Mouse (Mus musculus): ENCODE measurements around the gene Prkaca. TPM values are rescaled to one million over a fixed set of nuclear protein-coding genes. Genes with fewer than 3 reads are reported as not detected.

Gene Prkaca
- total RNA-seq, 2 experiments from 2014 or later: 240 to 254 TPM

DNA sequence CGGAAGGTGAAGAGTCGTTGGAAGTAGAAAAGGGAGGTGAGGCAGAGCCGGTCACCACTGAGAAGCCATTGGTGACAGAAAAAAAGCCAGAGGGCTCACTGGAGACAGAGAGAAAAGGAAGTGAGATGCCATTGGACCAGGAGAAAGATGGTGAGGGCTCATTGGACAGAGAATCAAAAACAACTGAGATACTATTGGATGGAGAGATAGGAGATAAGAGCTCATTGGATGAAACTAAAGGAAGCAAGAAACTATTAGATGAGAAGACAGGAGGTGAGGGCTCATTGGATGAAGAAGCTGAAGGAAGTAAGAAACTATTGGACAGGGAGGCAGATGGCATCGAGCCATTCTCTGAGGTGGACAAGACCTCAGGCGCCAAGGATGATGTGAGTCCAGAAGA lies 56.5 kb downstream of the Prkaca start:
- no peak for DNase-seq (ENCODE audit: low spot score in 2 of 2)

DNA sequence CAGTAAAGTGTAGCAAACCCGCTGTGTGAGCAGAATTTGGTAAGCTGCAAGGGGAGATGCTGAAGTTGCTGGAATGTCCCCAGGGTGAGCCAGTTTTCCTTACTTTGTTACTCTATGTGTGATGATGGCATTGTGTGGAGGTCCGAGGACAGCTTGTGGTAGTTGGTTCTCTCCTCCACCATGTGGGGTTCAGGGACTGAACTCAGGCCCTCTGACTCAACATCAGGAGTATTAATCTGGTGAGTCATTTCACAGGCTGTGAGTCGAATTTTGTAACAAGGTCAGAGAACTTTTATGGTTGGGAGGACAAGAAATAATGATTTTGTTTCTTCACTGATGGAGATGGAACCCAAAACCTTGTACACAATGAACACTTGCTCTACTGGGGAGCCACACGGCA lies 60.0 kb downstream of the Prkaca start:
- no peak for DNase-seq (ENCODE audit: low spot score in 2 of 2)

DNA sequence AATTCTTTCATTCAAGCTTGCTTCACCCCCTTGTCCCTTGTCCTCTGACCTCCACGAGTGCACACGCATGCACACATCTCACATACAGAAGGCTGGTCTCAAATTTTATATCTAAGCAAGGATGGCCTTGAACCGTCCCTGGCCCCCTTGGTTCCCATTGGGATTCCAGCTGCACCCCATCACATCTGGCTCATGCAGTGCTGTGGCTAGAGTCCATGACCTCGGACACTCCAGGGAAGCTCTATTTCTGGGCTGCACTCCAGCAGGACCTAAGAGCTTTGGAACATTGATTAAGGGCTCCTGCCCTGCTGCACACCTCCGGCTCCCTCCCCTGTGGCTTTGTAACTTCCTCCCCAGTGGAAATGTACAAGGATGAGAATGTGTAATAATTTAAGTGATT lies 65.2 kb downstream of the Prkaca start:
- DNase-seq (ENCODE audit: low spot score in 2 of 2): no peak

DNA sequence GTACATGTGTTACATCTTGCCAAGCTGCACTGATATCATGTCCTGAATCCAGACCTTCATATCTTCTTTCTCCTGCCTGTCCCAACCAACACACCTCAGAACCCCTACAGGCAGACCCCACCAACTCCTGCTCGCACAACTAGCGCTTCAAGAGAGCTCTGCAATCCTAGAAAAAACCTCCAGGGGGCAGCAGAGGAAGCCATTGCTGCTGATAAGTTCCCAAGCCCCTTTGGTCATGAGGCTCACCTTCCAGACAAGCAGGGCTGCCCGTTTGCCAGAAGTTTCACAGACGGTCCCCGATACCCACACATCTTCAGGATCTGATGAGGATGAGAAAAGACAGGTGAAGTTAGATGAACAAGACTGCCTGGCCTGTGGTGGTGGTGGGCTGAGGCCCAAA lies 66.3 kb downstream of the Prkaca start:
- DNase-seq (ENCODE audit: low spot score in 2 of 2): peak; percentile 84 to 85

DNA sequence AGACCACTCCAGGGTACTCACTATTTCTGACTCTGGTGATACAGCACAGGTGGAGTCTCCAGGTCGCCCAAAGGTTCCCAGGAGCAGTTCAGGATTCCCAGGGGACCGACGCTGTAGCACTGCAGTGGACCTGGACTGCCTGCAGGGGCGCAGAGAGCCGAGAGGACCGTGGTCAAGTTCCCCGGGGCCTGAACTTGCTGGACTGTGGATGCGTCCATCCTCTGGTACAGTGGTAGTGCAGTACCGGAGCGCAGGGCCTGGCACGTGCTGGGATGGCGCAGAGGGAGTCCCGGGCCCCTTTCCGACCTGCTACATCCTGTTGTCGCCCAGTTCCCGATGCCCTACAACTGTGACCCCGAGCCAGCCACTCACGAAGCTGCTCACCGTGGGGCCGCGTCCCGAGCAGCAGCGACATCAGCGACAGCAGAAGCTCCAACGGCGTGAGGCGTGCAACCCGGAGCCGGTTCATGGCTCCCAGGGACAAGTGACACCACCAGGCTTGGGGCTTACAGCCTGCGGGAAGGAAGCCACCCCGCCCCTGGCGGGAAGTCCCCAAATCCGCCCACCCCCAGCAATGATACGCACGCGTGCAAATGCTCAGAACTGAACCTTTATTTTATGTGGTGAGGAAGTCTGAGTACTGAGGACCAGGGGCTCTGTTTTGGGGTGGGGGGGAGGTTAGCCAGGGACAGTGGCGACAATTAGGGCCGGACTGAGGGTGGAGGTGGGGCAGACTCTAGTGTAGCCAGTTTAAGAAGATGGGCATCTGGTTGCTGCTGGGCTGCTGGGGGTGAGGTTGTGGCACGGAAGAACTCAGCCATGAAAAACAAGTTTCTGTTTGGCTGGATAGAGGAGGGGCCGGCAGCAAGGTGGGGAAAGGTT lies 69.5 kb downstream of the Prkaca start, which contains the start of gene Il27ra:
Gene Il27ra, minus strand, starts transcription at position 524 of the 882 bp plus-strand sequence.
- DNase-seq (ENCODE audit: low spot score in 2 of 2): peak; percentile 59 to 66

DNA sequence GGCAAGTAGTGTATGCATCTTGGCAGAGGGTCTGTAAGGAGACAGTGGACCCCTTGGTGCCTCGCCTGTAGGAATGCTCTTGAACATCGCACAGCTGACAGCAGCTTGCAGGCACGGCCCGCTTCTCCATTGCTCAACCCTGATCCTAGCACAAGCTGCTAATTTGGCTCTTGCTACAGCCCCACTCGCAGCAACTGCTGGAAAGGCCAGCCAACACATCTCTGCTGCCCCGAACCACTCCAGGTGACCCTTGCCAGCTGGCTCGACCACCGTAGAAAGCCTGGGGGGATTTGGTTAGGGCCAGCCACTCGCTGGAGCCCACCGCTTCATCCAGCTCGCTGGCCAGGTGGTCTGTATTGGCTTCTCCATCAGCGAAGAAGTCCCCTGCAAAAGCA lies 70.2 kb downstream of the Prkaca start:
- peak in 1 of 2 experiments; percentile 34 for DNase-seq (ENCODE audit: low spot score in 2 of 2)

DNA sequence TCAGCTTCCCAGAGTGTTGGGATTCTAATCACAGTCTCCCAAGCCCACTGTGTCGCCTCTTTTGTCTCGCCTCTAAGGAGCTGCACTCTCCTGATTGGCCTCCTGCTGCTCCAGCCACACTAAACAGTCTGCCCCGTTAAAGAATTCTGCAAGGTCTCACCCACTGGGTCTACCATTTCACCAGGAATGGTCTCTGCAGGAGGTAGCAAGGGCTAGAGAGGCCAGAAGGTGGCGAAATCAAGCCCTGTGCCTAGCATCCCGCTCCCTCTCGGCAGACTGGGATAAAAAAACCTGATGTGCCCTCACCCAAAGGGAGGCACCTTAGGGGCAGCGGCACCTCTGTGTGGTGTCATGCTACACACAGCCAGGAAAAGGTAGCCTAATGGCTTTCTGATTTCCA lies 71.3 kb downstream of the Prkaca start:
- no peak for DNase-seq (ENCODE audit: low spot score in 2 of 2)

DNA sequence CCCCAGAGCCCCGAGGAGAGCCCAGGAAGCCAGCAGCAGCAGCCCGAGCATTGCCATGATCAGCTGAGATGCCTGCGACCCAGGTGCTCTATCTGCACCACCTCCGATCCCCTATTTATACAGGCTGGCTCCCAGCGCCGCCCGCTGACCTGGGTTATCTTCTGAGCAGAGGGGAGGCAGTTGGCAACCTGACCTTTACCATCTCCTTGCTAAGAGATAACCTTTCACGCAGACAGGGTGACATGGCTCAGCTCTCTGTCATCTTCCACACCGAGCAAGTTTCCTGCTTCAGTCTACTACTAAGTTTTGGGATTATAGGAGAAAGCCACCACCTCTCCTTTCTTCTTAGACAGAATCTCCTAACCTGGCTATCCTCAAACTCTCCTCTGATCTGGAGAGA lies 72.1 kb downstream of the Prkaca start, which contains the start of gene Rln3:
Gene Rln3, minus strand, starts transcription at position 101 of the 400 bp plus-strand sequence.
- no peak for DNase-seq (ENCODE audit: low spot score in 2 of 2)

Small RNA genes lying within 50 kb of the gene (microRNA-seq; reads per million reads assigned to microRNA genes)
- gene Gm44330 (0.22 to 2.5 reads per million in 2 experiments), gene Gm44450 (0 to 1.6 reads per million in 2 experiments), gene Mir1199 (0.59 to 1.6 reads per million in 2 experiments), gene Mir8111 (0.98 to 4.9 reads per million in 2 experiments)

Other genes starting within 250 kb of the Prkaca start
- gene Adgre5, start 231.7 kb upstream of the Prkaca start, total RNA-seq (2021): 10 to 100 TPM; 11.5 to 13.7 TPM
- gene Adgrl1, start 72.9 kb upstream of the Prkaca start, total RNA-seq (2021): 100 to 1,000 TPM; 360 to 379 TPM
- under 1 TPM; 0.22 to 0.37 TPM for gene Gm10644, start 17.8 kb upstream of the Prkaca start, total RNA-seq (2021)
- gene Asf1b, start 17.5 kb upstream of the Prkaca start, total RNA-seq (2021): 1 to 10 TPM; 2.0 to 2.1 TPM
- 10 to 100 TPM; 54.1 to 56.4 TPM for gene Samd1, start 24.7 kb downstream of the Prkaca start, total RNA-seq (2021)
- gene 1700067K01Rik, start 28.5 kb downstream of the Prkaca start, total RNA-seq (2021): under 1 TPM; 0.49 to 0.66 TPM
- gene 2210011C24Rik, start 39.2 kb downstream of the Prkaca start, total RNA-seq (2021): not detected
- gene Palm3, start 48.5 kb downstream of the Prkaca start, total RNA-seq (2021): 10 to 100 TPM; 11.2 to 13.5 TPM
- 1 to 10 TPM; 1.4 to 1.7 TPM for gene Il27ra, start 69.6 kb downstream of the Prkaca start, total RNA-seq (2021)
- gene Rln3, start 72.0 kb downstream of the Prkaca start, total RNA-seq (2021): not detected
- gene Gm10643, start 92.1 kb downstream of the Prkaca start, total RNA-seq (2021): 1 to 10 TPM; 3.0 to 5.3 TPM
- gene Rfx1, start 93.8 kb downstream of the Prkaca start, total RNA-seq (2021): 10 to 100 TPM; 20.9 to 21.5 TPM
- gene Dcaf15, start 131.8 kb downstream of the Prkaca start, total RNA-seq (2021): 10 to 100 TPM; 31.8 to 31.9 TPM
- gene Podnl1, start 153.0 kb downstream of the Prkaca start, total RNA-seq (2021): not detected
- 10 to 100 TPM; 59.8 to 68.1 TPM for gene Cc2d1a, start 174.9 kb downstream of the Prkaca start, total RNA-seq (2021)
- gene 4930432K21Rik, start 175.0 kb downstream of the Prkaca start, total RNA-seq (2021): 1 to 10 TPM; 1.5 to 1.7 TPM
- 1 to 10 TPM; 7.8 to 8.4 TPM for gene Nanos3, start 212.2 kb downstream of the Prkaca start, total RNA-seq (2021)

All from layer of hippocampus, postnatal 10 days (tissue).